Mouse (Mus musculus) myocyte (in vitro differentiated cells): ENCODE results near the gene Hspd1.

Experiments
- MAX ChIP-seq: IDR thresholded peaks from one replicate; pipeline ENCODE4 v1.6.1; 2011; ENCODE audit warnings: low read depth, mild to moderate bottlenecking, control low read depth
- TCF3 ChIP-seq: IDR thresholded peaks from one replicate; pipeline ENCODE4 v1.6.1; 2011; ENCODE audit warnings: low read depth, control low read depth; ENCODE audit not compliant: insufficient read length

DNA sequence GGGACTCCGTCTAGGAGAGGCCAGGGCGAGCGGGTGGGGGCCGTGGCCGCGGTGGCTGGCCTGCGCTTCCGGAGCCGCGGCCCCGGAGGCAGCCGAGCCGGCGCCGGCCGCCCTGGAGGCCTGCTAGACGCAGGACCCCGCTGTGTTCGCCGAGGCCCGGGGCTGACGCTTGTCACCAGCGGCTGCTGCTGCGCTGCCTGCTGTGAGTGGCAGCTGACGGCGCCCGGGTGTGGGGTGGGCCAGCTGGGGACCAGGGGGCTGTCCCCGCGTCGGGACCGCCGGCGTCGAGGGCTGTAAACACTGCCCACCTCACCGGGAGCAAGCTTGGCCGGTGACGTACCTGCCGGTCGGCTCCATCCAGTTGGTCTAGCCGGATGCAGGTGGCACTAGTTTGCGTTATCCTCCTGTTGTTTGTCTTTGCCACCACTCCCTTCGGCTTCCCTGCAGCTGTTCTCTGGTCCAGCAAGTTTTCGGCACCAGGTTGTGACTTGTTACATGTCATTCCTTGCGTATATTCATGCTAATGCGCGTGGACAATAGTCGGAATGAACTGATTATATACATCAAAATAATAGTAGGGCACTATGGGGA, 43.5 kb upstream of the Hspd1 start:
- TF ChIP-seq TCF3 (peak; percentile 12), MAX (no peak)
